Mouse (Mus musculus) heart, postnatal 0 days (tissue): ENCODE results near the gene Tox2.

ENCODE experiments used
- CTCF ChIP-seq: IDR thresholded peaks from 2 replicates; pipeline ENCODE4 v1.5.1; 2016; ENCODE audit warnings: antibody characterized with exemption, control low read depth, low read depth
- EP300 ChIP-seq: IDR thresholded peaks from 2 replicates; pipeline ENCODE4 v1.6.1; 2016; ENCODE audit warnings: antibody characterized with exemption, low read depth

GRCm38 (mm10) chr2:163202553-163202883 is 407 bp upstream of the Tox2 start:
- TF ChIP-seq CTCF (no peak), EP300 (no peak)
